Mouse (Mus musculus) c-Kit-negative CD71-positive TER-119-positive erythroid progenitor cells, embryonic 14.5 days (primary cell): ENCODE results near the gene Rab8a.

ENCODE experiments used
- DNase-seq: peaks from one replicate; pipeline ENCODE4 v3.0.0-alpha.2; 2013; ENCODE audit warnings: low read depth, low spot score

The Rab8a gene

GRCm38 (mm10) chr8:72210710-72211109, 49.7 kb downstream of the Rab8a start:
- no peak for DNase-seq

GRCm38 (mm10) chr8:72211846-72212245, 50.8 kb downstream of the Rab8a start:
- DNase-seq: no peak

GRCm38 (mm10) chr8:72212751-72213150, 51.8 kb downstream of the Rab8a start, which contains the start of gene Cib3:
Gene Cib3, minus strand, starts transcription at chr8:72212837.
- DNase-seq: no peak

DNA sequence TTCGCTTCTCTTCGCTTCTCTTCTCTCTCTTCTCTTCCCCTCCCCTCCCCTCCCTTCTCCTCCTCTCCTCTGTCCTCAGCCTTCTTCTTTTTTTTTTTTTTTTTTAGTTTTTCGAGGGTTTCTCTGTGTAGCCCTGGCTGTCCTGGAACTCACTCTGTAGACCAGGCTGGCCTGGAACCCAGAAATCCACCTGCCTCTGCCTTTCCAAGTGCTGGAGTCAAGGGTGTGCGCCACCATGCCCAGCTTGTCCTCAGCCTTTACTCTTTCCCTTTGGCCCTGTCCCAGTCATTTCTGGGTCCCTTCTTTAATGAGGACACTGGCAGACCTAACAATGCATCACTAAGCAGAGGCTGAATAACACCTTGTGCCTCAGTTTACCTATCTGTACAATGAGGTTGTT, 52.5 kb downstream of the Rab8a start, which contains the start of gene Gm11034:
Gene Gm11034, minus strand, starts transcription at position 101 of the 400 bp plus-strand sequence.
- no peak for DNase-seq

DNA sequence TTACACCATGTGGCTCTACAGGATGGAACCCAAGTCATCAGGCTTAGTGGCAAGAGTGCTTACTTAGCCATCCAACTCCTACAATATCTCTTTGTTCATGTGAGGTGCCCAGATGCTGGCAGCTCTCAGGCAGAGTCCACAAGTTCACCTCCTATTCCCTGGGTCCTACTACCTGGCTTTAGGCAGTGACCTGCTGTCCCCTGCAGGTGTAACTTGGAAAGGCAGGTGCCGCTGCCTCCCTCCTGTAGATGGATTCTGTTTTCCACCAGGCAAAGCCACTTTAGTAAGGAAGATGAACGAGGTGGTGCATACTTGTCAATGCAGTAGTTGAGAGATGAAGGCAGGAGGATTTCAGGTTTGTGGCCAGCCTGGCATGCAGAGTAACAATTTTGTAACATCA, 54.1 kb downstream of the Rab8a start:
- no peak for DNase-seq

GRCm38 (mm10) chr8:72215871-72216270, 54.9 kb downstream of the Rab8a start:
- DNase-seq: no peak

DNA sequence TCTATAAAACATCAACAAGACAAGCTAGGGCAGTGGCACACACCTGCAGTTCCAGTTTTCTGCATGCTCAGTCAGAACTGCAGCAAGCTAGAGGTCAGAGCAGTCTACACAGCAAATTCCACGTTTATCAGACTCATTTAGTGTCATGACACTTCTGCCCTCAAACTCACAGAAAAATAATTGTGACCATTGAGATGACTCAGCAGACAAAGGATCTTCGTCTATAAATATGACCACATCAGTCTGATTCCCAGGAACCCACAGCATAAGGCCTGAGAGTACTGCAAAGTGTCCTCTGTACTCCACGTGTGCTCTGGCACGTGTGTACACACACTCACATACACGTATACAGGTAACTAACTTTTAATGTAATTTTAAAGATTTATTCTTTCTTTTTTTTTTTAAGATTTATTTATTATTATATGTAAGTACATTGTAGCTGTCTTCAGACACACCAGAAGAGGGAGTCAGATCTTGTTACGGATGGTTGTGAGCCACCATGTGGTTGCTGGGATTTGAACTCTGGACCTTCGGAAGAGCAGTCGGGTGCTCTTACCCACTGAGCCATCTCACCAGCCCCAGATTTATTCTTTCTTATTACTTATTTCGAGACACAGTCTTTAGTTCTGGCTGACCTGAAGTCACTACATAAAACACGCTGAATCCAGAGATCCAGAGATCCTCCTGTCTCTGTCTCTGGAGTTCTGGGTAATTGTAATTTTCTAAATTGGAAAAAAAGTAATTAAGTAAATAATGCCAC, 58.0 kb downstream of the Rab8a start:
- no peak for DNase-seq

- peak; percentile 94 for DNase-seq
These were observed 58.8 kb downstream of the Rab8a start, which contains the start of gene Fam32a for GRCm38 (mm10) chr8:72219541-72220363. Gene Fam32a, plus strand, starts transcription at chr8:72219730.

- no peak for DNase-seq
These were observed 59.8 kb downstream of the Rab8a start for GRCm38 (mm10) chr8:72220758-72221157.

GRCm38 (mm10) chr8:72222656-72223055, 61.7 kb downstream of the Rab8a start:
- DNase-seq: no peak
